Mouse (Mus musculus) regulatory T cell (primary cell): ENCODE measurements around the gene Prickle2.

Source experiments
- in situ Hi-C: fragments of 300-600 bp; cut with MboI, MseI; formaldehyde crosslinking; loops from one replicate; pipeline ENCODE4 v1.15.1; 2025; ENCODE audit warnings: high pct_unique_total_duplicates

Gene Prickle2

DNA sequence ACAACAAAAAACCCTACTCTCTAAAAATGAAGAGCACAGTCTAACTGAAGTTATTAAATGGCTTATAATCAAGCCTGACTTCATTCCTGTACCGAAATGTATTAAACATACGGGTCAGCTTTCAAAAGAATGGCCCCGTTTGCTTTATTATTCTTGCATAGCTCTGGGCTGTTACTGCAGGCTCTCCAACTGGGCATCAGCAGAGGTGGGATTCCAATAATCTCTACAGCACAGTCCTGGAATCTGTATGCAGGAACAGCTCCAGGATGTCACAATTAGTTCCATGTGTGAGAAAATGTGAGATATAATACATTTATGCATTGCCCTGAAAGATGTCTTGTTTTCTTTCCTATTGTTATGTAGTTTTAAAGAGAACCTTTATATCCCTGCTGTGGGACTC, 38.4 kb downstream of the Prickle2 start:
- in situ Hi-C loops = no loop called here

- in situ Hi-C loops = no loop called here
Observed at GRCm38 (mm10) chr6:92665530-92665989, 40.4 kb downstream of the Prickle2 start.

DNA sequence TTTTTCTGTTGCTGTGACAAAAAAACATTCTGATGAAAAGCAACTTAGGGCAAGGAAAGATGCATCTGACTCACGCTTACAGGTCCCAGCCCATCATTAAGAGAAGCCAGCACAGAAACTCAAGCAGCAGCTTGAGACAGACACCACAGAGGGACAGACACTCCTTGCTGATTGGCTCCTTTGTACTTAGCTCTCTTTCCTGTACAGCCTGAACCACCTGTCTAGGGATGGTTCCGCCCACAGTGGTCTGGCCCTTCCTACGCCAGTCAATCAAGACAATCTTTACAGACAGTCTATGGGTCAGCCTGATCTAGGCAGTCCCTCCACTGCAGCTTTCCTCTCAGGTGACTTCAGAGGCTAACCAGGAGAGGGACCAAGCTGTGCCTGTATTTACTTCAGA, 42.1 kb downstream of the Prickle2 start:
- in situ Hi-C loops = no loop called here

GRCm38 (mm10) chr6:92663433-92663832, 42.5 kb downstream of the Prickle2 start:
- in situ Hi-C loops = no loop called here

- in situ Hi-C loops = no loop called here
Observed at GRCm38 (mm10) chr6:92649063-92649462, 56.9 kb downstream of the Prickle2 start.

DNA sequence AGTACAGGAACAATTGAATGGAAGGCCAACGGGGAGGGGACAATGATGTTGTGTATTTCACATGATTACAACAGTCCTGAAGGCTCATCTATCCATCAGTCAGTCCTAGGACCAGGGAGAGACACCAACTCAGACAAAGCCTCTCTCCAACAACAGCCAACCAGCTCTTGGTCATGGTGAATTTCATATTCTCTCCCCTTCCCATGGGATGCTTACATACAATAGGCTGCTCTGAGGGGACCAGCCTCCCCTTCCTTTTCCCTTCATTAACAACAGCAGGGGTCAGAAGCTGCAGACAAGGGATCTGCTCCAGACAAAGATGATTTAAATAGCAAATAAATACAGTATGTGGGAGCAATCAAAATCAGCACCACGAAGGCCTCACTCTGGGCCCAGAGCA, 57.4 kb downstream of the Prickle2 start:
- in situ Hi-C loops = no loop called here

DNA sequence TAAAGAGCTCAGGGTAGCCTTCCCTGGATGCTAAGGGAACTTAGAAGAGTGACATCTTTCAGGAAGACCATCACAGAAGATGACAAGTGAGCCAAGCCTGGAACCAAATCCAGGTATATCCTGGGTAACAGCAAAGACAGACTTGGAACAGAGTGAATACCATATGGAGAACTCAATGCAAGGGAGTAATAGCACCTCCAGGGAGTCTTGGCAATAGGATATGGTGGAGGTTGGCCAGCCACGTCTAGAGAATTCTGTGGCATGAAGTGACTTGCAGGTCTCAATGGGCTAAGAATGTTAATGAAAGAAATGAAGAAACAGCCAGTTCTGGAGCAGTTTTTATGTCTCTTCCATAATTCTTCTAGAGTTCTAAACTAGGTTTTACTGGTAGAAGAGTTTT, 63.0 kb downstream of the Prickle2 start:
- in situ Hi-C loops = no loop called here

- in situ Hi-C loops = no loop called here
Observed at GRCm38 (mm10) chr6:92641956-92642355, 64.0 kb downstream of the Prickle2 start.

DNA sequence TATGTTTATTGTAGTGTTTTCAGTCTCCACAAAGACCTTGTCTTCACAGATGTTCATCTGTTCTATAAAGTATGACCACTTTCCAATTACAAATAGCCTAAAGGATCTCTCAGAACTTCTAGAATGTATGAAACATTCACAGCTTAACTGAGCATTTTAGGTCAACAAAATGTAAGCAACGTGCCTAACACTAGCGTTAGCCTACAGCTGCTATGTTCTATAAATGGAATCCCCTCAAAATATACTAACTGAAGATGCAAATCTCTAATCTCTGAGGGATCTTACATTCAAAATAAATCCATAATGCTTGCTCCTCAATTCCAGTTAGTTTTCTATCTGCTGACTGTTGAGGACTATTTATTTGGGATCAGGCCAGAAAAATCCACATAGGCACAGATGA, 65.1 kb downstream of the Prickle2 start:
- in situ Hi-C loops = no loop called here

DNA sequence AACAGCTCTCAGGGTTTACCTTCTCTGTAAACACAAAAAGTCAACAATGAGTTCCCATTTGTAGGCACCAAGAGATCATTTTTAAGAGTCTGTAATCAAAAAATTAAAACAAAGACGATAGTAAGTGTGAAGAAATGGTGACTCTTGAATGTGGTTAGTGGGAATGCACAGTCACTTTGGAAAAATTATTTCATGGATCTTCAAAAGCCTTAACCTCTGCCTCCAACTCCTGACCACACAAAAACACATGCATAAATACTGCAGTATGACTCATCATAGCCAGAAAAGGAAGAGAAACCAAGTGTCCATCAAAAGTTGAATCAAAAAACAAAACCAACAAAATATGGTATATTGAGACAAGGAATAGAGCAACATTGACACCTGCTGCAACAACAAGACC, 69.5 kb downstream of the Prickle2 start:
- in situ Hi-C loops = no loop called here

DNA sequence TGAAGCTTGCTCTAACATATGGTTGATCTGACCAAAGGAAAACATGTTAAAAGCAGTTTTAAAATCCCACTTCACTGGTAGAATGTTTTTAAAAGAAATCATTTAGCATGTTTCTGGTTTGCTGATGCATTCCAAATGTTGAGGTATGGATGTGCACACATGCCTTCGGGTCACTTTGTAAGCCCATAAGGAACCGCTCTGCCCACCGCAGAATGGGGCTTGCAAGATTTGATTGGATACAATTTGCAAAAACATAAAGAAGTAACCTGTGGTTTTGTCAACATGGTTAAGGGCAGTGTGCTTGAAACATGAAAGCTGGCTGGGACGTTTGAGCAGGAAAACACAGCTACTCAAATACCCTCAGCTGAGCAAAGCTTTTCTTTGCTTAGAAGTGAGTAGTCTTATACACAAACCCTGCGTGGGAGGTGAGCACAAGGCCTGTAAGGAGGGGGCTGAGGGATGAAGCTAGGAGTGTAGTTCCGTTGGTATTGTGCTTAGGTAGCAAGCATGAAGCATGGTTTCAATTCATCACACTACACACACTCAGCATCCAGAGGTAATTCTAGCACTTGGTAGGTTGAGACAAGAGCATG, 71.0 kb downstream of the Prickle2 start:
- in situ Hi-C loops = no loop called here

- in situ Hi-C loops = no loop called here
Observed at GRCm38 (mm10) chr6:92630991-92631390, 75.0 kb downstream of the Prickle2 start.

DNA sequence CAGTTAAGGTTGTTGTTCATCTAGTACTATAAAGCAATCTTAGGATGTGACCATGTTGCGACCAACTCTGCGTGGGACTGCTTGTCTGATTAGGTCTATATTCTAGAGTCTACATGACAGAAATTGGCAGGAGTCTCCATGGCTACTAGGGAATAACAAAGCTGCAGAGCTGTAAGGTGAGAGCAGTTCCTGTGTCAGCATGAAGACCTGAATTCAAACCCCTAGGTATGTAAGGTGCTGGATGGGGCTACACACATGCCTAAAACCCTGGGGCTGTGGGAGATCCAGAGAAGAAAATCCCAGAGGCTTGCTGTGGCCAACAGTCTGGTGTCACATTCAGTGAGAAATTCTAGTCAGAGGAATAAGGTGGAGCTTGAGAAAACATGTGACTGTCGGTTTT, 78.2 kb downstream of the Prickle2 start:
- in situ Hi-C loops = no loop called here

DNA sequence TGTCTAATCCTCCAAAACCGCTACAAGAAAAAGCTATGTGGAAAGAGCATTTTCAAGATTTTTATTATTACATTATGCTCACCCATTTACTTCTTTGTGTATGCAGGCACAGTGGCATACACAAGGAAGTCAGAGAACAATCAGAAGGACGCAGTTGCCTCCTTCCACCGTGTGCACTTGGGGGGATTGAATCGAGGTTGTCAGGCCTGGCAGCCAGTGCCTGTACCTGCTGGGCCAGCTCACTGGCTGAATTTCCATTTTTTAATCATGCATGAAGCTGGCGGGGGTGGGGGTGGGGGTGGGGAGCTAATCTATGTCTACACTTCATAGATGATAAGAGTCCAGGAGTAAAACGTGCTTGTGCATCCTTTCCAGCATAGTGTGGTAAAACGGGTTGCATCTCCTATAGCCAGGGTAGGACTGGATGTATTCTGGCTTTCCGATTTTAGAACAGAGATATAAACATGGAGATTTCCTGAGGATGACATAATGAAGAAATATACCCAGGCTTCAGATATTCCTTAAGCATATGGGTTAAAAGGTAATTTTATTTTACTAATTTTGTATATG, 78.8 kb downstream of the Prickle2 start:
- in situ Hi-C loops = no loop called here

DNA sequence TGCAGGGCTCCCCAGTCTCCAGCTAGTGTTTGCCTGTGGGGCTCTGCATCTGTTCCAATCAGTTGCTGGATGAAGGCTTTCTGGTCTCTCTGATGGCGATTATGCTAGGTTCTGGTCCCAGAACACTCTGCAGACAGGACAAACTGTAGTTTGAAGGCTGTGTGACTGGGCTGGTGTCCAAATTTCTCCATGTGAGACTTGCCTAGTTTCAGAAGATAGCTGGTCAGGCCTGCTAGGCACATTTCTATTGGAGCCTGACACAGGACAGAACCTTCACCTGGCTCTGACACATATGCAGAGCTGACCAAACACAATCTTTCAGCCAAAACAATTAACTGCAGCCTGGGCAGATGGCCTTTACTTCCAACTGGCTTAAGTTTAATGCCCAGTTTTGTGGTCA, 80.0 kb downstream of the Prickle2 start:
- in situ Hi-C loops = no loop called here

DNA sequence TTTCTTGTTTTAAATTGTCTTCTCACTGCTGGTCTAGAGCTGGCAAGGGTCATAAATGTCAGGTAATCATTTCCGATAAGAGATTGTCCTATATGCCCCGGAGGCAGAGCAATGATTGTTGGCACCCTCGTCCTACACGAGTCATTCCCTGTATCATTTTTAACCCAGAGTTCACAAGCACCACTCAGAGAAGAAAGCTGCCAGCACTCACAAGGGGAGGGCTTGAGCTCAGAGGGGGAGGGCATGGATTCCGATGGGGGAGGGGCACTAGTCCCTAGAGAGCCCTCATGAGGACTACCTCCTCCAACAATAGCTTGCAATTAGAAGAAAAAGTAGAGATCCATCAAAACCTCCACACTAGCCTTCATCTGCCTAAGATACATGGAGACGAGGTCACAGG, 81.6 kb downstream of the Prickle2 start:
- in situ Hi-C loops = no loop called here

GRCm38 (mm10) chr6:92617183-92617582, 88.8 kb downstream of the Prickle2 start:
- in situ Hi-C loops = no loop called here

GRCm38 (mm10) chr6:92614771-92615170, 91.2 kb downstream of the Prickle2 start:
- in situ Hi-C loops = no loop called here

GRCm38 (mm10) chr6:92612151-92612769, 93.7 kb downstream of the Prickle2 start:
- in situ Hi-C loops = no loop called here

DNA sequence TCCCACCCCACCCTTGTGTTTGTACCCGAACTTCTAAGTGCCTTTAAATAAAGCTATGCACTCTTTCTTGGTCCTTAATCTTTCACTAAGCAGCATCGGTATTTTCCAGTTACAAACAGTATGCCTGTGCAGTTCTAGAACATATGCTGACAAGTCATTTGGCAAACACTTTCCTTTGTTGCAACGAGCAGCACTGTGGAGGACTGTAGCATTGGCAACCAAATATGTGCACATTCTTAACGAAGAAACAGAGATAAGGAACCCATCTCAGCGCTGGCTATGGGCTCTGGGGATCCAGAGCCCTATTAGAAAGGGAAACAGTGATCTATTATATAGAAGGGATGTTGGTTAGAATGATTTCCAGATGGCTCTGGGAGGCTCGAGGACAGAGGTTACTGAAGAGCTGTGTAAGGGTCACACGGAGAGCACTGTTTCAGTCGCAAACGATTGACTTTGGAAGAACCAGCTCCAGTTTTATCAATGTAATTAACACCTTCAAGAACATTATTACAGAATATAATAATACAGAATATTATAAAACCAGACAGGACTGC, 96.2 kb downstream of the Prickle2 start:
- in situ Hi-C loops = no loop called here

DNA sequence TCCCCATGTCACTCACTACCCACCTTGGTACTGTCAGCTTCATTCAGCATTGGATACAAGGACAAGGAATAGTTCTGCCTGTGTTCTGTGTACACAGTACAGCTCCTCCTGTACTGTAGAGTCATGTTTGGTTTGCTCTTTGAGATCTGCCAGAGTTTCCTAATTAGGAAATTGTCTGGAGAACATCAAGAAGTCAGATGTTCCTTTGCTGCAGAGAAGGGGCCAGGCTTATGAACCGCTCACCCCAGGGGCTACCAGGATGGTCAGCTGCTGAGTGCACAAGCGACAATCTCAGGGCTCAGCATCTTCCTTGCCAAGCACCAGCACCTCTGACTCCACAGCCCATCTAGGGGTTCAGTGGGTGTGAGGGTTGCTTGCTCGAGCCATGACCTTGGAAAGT, 96.9 kb downstream of the Prickle2 start:
- in situ Hi-C loops = no loop called here

GRCm38 (mm10) chr6:92605156-92605555, 100.8 kb downstream of the Prickle2 start:
- in situ Hi-C loops = no loop called here

- in situ Hi-C loops = no loop called here
Observed at GRCm38 (mm10) chr6:92596340-92596739, 109.6 kb downstream of the Prickle2 start.
